Mouse (Mus musculus) mature B cell (primary cell): ENCODE results near the gene Gm20831.
"Not testable (repeated sequence)": the region's sequence is repeated elsewhere in the genome, so short reads cannot be mapped to it uniquely, and the experiment has no call there.

Experiments
- in situ Hi-C: fragments of 300-500 bp; cut with MboI; formaldehyde crosslinking; loops from 2 replicates; pipeline ENCODE4 v1.14.3; 2019

Gene Gm20831

GRCm38 (mm10) chrY:17874441-17874840, at the start of gene Gm20831, which contains the start of gene Gm20772:
TSS of gene Gm20831 (plus strand) at chrY:17874741.
TSS of gene Gm20772 (plus strand) at chrY:17874741.
- in situ Hi-C loops: not testable (repeated sequence)

GRCm38 (mm10) chrY:17846166-17846565, 28.4 kb upstream of the Gm20831 start, which contains the start of gene Gm21904:
TSS of gene Gm21904 (minus strand) at chrY:17846266.
- in situ Hi-C loops: not testable (repeated sequence)

GRCm38 (mm10) chrY:17937230-17937629, 62.7 kb downstream of the Gm20831 start, which contains the start of gene Srsy:
TSS of gene Srsy (minus strand) at chrY:17937330.
- in situ Hi-C loops: not testable (repeated sequence)
